Mouse (Mus musculus): ENCODE measurements around the gene 4921530L21Rik. TPM values are rescaled to one million over a fixed set of nuclear protein-coding genes. Genes with fewer than 3 reads are reported as not detected.

Gene 4921530L21Rik
- total RNA-seq (2022), result not detected

- DNase-seq (ENCODE audit: low spot score), result no peak
Measured at GRCm38 (mm10) chr14:95880954-95881353, at the start of gene 4921530L21Rik. Gene 4921530L21Rik, plus strand, starts transcription at chr14:95881254.

GRCm38 (mm10) chr14:95833866-95834265 lies 47.2 kb upstream of the 4921530L21Rik start:
- DNase-seq (ENCODE audit: low spot score), result no peak

DNA sequence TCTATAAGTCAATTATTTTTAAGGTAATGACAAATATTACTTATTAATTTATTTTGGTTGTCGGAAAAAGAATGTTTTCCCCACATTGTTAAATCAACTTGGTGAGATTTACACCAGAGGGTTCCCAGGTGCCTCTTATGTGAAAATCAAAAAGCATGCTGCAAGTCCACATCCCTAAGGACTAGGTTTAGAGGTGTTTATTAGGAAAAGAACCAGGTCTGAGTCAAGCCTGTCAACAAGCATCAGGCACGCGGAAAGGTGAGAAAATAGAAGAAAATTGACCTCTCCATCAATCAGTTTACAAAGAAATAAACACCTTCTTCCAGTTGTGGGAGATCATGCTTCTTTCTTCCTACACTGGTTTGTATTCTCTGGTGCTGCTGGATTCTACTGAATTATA lies 18.1 kb upstream of the 4921530L21Rik start:
- DNase-seq (ENCODE audit: low spot score), result no peak

GRCm38 (mm10) chr14:95865676-95866416 lies 15.2 kb upstream of the 4921530L21Rik start:
- DNase-seq (ENCODE audit: low spot score), result no peak

DNA sequence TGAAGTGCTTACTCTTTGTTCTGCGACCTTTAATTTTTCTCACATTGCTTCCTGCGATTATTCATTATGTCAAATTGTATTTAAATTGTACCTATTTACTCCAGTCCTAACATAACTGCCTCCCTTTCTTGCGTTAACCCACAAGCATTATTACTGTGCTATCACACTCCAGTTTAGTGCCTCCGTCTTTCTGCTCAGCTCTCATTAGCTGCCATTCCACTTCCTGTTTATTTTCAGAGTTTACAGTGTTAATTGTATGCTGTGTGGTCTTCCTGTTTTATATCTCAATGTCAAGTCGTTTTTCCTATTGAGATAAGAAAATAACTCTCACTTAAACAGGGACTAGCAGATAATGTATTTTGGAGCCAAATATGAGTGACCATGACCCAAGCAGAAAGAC lies 9.0 kb upstream of the 4921530L21Rik start:
- no peak for DNase-seq (ENCODE audit: low spot score)

DNA sequence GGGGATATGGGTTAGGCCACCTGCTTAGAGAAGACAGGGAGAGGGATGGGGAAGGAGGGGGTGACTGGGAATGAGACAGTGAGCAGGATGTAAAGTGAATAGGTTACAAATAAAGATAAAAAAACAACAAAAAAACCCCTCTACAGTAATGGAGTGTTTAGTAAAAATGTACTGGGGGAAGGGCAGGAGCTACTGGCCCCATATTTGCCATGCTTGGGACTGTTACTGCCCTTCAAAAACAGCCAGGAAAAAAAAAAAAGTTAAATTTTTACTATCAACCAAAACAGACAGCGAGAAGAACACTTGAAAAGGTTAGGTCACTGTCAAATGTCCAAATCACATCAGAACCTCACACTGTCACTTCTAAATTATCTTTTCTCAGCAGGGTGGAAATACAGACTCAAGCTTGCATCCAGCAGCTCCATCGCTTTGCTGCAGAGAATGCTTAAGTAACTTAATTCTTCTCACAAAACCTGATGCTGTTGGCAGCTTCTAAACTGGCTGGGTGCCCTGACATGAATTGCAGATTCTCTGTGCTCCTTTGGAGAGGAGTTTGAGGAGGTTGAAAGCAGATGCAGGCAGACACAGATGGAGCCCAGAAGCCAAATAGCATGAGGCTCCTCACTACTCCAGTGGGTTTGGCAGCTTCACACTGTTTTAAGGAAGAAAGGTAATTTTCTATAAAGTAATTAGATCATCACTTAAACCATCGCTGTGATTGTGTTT lies 4.1 kb upstream of the 4921530L21Rik start:
- DNase-seq (ENCODE audit: low spot score), result no peak

GRCm38 (mm10) chr14:95877548-95877947 lies 3.5 kb upstream of the 4921530L21Rik start:
- DNase-seq (ENCODE audit: low spot score), result no peak

- no peak for DNase-seq (ENCODE audit: low spot score)
Measured at GRCm38 (mm10) chr14:95899458-95899857, 18.4 kb downstream of the 4921530L21Rik start.

DNA sequence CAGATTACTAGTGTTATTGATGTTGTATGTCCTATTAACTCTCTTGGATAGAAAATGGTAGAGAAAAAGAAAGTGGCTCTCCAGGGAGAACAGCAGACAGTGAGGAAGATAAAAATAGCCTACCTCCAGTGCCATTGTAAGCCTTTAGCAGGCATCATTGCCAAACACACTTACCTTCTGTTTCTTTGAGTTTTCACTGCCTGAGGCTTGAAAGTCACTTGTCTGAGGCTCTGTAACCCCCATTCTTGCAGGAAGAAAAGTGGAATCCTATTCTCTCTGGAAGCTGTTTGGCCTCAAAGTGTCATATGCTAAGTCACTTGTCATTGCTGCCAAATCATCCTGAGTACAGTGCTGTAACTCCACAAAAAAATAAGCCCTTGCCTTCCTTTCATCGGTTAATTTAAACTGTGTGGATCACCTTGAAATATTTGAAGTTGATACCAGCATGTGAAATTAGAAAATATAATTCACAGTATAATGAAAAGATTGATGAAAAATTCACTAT lies 23.6 kb downstream of the 4921530L21Rik start:
- no peak for DNase-seq (ENCODE audit: low spot score)

- DNase-seq (ENCODE audit: low spot score), result no peak
Measured at GRCm38 (mm10) chr14:95913293-95913692, 32.2 kb downstream of the 4921530L21Rik start.

DNA sequence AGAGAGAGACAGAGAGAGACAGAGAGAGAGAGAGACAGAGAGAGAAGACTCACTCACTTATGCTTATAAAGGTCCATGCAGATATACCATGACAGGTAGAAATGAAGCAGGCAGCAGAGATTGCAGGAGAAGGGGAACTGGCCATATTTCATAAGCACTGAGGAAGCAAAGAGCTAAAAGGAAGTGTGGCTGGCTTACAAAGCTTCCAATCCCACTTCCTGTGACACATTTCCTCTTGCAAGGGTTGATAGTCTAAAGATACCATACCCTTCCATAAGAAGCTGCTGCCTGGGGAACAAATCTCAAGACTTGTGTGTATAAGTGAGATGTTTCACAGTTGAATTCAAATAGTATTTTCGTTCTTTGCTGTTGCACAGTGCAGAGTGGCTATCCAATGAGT lies 45.7 kb downstream of the 4921530L21Rik start:
- no peak for DNase-seq (ENCODE audit: low spot score)

GRCm38 (mm10) chr14:95927810-95928785 lies 47.0 kb downstream of the 4921530L21Rik start:
- no peak for DNase-seq (ENCODE audit: low spot score)
